8 mouse cellular contexts compared by ENCODE assay signal in genomic region chr6:56901824-56902386, GRCm38 (mm10). TPM values are rescaled to one million over a fixed set of nuclear protein-coding genes. Genes with fewer than 3 reads are reported as not detected.
DNase-seq lines count a peak whose midpoint lies in the region; ATAC-seq and TF ChIP-seq lines count a peak whose summit lies in the region.

No protein-coding gene starts in this region.

- TF ChIP-seq POLR2A in olfactory bulb, adult 2 months (IDR thresholded peaks at IDR 0.05; ENCODE audit: insufficient read depth, low read depth, low read length), result no peak

- H3K27me3 ChIP-seq in forebrain, embryonic 16.5 days (replicated peaks; ENCODE audit: control insufficient read depth, insufficient read depth, low read length), result no peaks in the 10 kb centered on the region
- no peaks in the 10 kb centered on the region for H3K27me3 ChIP-seq in liver, embryonic 15.5 days

- 30% methylated on average over 12 of the region's 12 CpGs for WGBS in forebrain, embryonic 16.5 days
- WGBS in liver, embryonic 15.5 days (ENCODE audit: insufficient replicate concordance), result 7% methylated on average over 12 of the region's 12 CpGs
- WGBS in olfactory bulb, adult 2 months, result 22% methylated on average over 12 of the region's 12 CpGs

- ATAC-seq in forebrain, embryonic 16.5 days, result no peak
- ATAC-seq in inflammation-experienced regulatory T-cells, adult 6 months, result peak; percentile 96
- ATAC-seq in liver, embryonic 15.5 days (ENCODE audit: insufficient read depth), result peak; percentile 59

- peaks cover 21% of the 10 kb centered on the region for H3K4me1 ChIP-seq in forebrain, embryonic 16.5 days (replicated peaks; ENCODE audit: control insufficient read depth, insufficient read depth, low read length)
- H3K4me1 ChIP-seq in liver, embryonic 15.5 days (replicated peaks), result peaks cover 72% of the 10 kb centered on the region
- H3K4me1 ChIP-seq in olfactory bulb, adult 2 months (ENCODE audit: control insufficient read depth, insufficient read depth, low read length), result peaks cover 8% of the 10 kb centered on the region

- no peak; the same call in 1 of the 2 replicates for TF ChIP-seq CTCF in layer of hippocampus, adult 2 months (conservative IDR thresholded peaks at IDR 0.05)
- no peak for TF ChIP-seq CTCF in olfactory bulb, adult 2 months (IDR thresholded peaks at IDR 0.05; ENCODE audit: insufficient read depth, low read depth, low read length)

- H3K9ac ChIP-seq in forebrain, embryonic 16.5 days (replicated peaks; ENCODE audit: low read depth, low read length), result no peak overlapping the region
- peak overlapping the region; percentile 49 for H3K9ac ChIP-seq in liver, embryonic 15.5 days

- H3K9me3 ChIP-seq in forebrain, embryonic 16.5 days (ENCODE audit: control insufficient read depth, low read length), result no peaks in the 10 kb centered on the region
- no peaks in the 10 kb centered on the region for H3K9me3 ChIP-seq in liver, embryonic 15.5 days (replicated peaks)

- H3K4me2 ChIP-seq in forebrain, embryonic 16.5 days (ENCODE audit: low read length), result 0 out of 2 replicates have a peak overlapping the region, but pooled peaks have one; percentile 14
- H3K4me2 ChIP-seq in liver, embryonic 15.5 days, result peak overlapping the region; percentile 80

- no peak for DNase-seq in layer of hippocampus, adult 2 months (ENCODE audit: low spot score in 2 of 2)
- DNase-seq in layer of hippocampus, adult 11-12 months (ENCODE audit: low spot score), result no peak
- DNase-seq in adrenal gland, adult 8-10 months, result peak; percentile 68
- peak; percentile 61 for DNase-seq in yolk sac, embryonic 10.5 days (ENCODE audit: low spot score)

- H3K4me3 ChIP-seq in layer of hippocampus, adult 2 months, result peak overlapping the region; percentile 43
- H3K4me3 ChIP-seq in forebrain, embryonic 16.5 days (replicated peaks; ENCODE audit: low read length), result no peak overlapping the region
- peak overlapping the region; percentile 54 for H3K4me3 ChIP-seq in liver, embryonic 15.5 days (replicated peaks)
- H3K4me3 ChIP-seq in olfactory bulb, adult 2 months (ENCODE audit: insufficient read depth, low read depth, low read length), result peak overlapping the region; percentile 32

- H3K27ac ChIP-seq in layer of hippocampus, adult 2 months, result peak overlapping the region; percentile 33
- H3K27ac ChIP-seq in forebrain, embryonic 16.5 days (ENCODE audit: low read length), result no peak overlapping the region
- H3K27ac ChIP-seq in liver, embryonic 15.5 days (replicated peaks), result peak overlapping the region; percentile 99
- H3K27ac ChIP-seq in olfactory bulb, adult 2 months (ENCODE audit: insufficient read depth, low read depth, low read length), result no peak overlapping the region

- H3K36me3 ChIP-seq in forebrain, embryonic 16.5 days (ENCODE audit: control insufficient read depth, insufficient read depth), result no peaks in the 10 kb centered on the region
- H3K36me3 ChIP-seq in liver, embryonic 15.5 days (replicated peaks), result peaks cover 15% of the 10 kb centered on the region

RNA-seq across cellular contexts. Expression of gene Nt5c3, which starts 21.8 kb away (rescaled TPM):
- total RNA-seq in layer of hippocampus, adult 2 months (2021), result 10 to 100 TPM; 40.6 to 44.3 TPM
- 10 to 100 TPM; 24.7 to 34.6 (median 29.4) TPM for total RNA-seq in adrenal gland, adult 8-10 months (2022)
- 166 and 178 TPM in 2 replicates for polyA plus RNA-seq in forebrain, embryonic 16.5 days (2015; fragmentation: Nextera tagmentation; extraction: Ambion mirVana)
- 10 to 100 TPM; 55.7 to 77.7 (median 57.7) TPM for polyA plus RNA-seq in inflammation-experienced regulatory T-cells, adult 6 months (2017; shearing (Covaris generic))
- 234 and 240 TPM in 2 replicates for polyA plus RNA-seq in liver, embryonic 15.5 days (2015; fragmentation: Nextera tagmentation; extraction: Ambion mirVana)
- not detected in 2 replicates for polyA plus RNA-seq in olfactory bulb, adult 2 months (2012; ENCODE audit: insufficient read depth, insufficient read length, low replicate concordance, missing spikeins)

RNA-seq across cellular contexts. Expression of gene Vmn1r4, which starts 21.9 kb away (rescaled TPM):
- under 1 TPM; 0.22 to 0.59 TPM for total RNA-seq in layer of hippocampus, adult 2 months (2021)
- total RNA-seq in adrenal gland, adult 8-10 months (2022), result 1 to 10 TPM in 1 of 4 experiments, under 1 TPM in 3; 0.46 to 1.1 (median 0.52) TPM
- 0.42 and 0.46 TPM in 2 replicates for polyA plus RNA-seq in forebrain, embryonic 16.5 days (2015; fragmentation: Nextera tagmentation; extraction: Ambion mirVana)
- not detected for polyA plus RNA-seq in inflammation-experienced regulatory T-cells, adult 6 months (2017; shearing (Covaris generic))
- polyA plus RNA-seq in liver, embryonic 15.5 days (2015; fragmentation: Nextera tagmentation; extraction: Ambion mirVana), result 0.15 and 0.16 TPM in 2 replicates
- polyA plus RNA-seq in olfactory bulb, adult 2 months (2012; ENCODE audit: insufficient read depth, insufficient read length, low replicate concordance, missing spikeins), result not detected in 2 replicates

Comparison
In these comparisons a context has a peak if more than half of its experiments do, and no peak if none do; other contexts are left out.
1. DNase-seq: peak in adrenal gland, adult 8-10 months (single experiment) and yolk sac, embryonic 10.5 days (single experiment); none in layer of hippocampus, adult 2 months (0 of 2) and layer of hippocampus, adult 11-12 months (single experiment).
2. H3K27ac ChIP-seq: peak in layer of hippocampus, adult 2 months (single experiment) and liver, embryonic 15.5 days (single experiment); none in forebrain, embryonic 16.5 days (single experiment) and olfactory bulb, adult 2 months (single experiment).
3. RNA of gene Nt5c3, which starts 21.8 kb away (polyA plus RNA-seq): 234 to 240 TPM in liver, embryonic 15.5 days, 166 to 178 TPM in forebrain, embryonic 16.5 days and 55.7 to 77.7 TPM in inflammation-experienced regulatory T-cells, adult 6 months; not detected in olfactory bulb, adult 2 months; every median in the first group is over 10 times any median in the second.